In genomic region chr1:168380241-168380770, GRCm38 (mm10) we compare ENCODE assay signal across 9 mouse cellular contexts. TPM values are rescaled to one million over a fixed set of nuclear protein-coding genes. Genes with fewer than 3 reads are reported as not detected.
A peak's percentile ranks its signal among the peaks of the same experiment; 100 is the strongest.
DNase-seq lines count a peak whose midpoint lies in the region; ATAC-seq and TF ChIP-seq lines count a peak whose summit lies in the region.
"Had no signal": no experiment of that assay in that cellular context is flagged by ENCODE, and none has a peak within 500 bp of the region (broad histone marks: within the 10 kb centered on the region; RNA-seq: fewer than 3 reads in every experiment).

No protein-coding gene starts in this region.

- H3K4me2 ChIP-seq in kidney, embryonic 15.5 days, result peak overlapping the region; percentile 10

- 0 out of 2 replicates have a peak overlapping the region, but pooled peaks have one; percentile 39 for H3K27ac ChIP-seq in layer of hippocampus, adult 2 months
- peak overlapping the region; percentile 95 for H3K27ac ChIP-seq in kidney, embryonic 15.5 days
- 0 out of 2 replicates have a peak overlapping the region, but pooled peaks have one; percentile 36 for H3K27ac ChIP-seq in olfactory bulb, adult 2 months (ENCODE audit: insufficient read depth, low read depth, low read length)
- H3K27ac ChIP-seq: macrophage had no signal

- WGBS in kidney, embryonic 15.5 days, result 13% methylated on average over 9 of the region's 9 CpGs
- WGBS in olfactory bulb, adult 2 months, result 29% methylated on average over 9 of the region's 9 CpGs

- H3K36me3 ChIP-seq in kidney, embryonic 15.5 days, result peaks cover 10% of the 10 kb centered on the region; the same call in 1 of the 2 replicates

- no peak overlapping the region for H3K4me3 ChIP-seq in layer of hippocampus, adult 2 months
- no peak overlapping the region for H3K4me3 ChIP-seq in kidney, embryonic 15.5 days (replicated peaks)
- H3K4me3 ChIP-seq in olfactory bulb, adult 2 months (ENCODE audit: insufficient read depth, low read depth, low read length), result no peak overlapping the region

- no peaks in the 10 kb centered on the region for H3K9me3 ChIP-seq in kidney, embryonic 15.5 days (replicated peaks)

- no peak for TF ChIP-seq POLR2A in olfactory bulb, adult 2 months (IDR thresholded peaks at IDR 0.05; ENCODE audit: insufficient read depth, low read depth, low read length)

- H3K4me1 ChIP-seq in kidney, embryonic 15.5 days, result peaks cover 83% of the 10 kb centered on the region
- H3K4me1 ChIP-seq in olfactory bulb, adult 2 months (ENCODE audit: control insufficient read depth, insufficient read depth, low read length), result peaks cover 39% of the 10 kb centered on the region

- no peak for TF ChIP-seq CTCF in layer of hippocampus, adult 2 months (conservative IDR thresholded peaks at IDR 0.05)
- TF ChIP-seq CTCF in olfactory bulb, adult 2 months (IDR thresholded peaks at IDR 0.05; ENCODE audit: insufficient read depth, low read depth, low read length), result no peak

- intact Hi-C loops in gastrocnemius, postnatal 36 days (cut with DNase I), result no loop called here

- no peak overlapping the region for H3K9ac ChIP-seq in kidney, embryonic 15.5 days

- DNase-seq in layer of hippocampus, adult 2 months (ENCODE audit: low spot score in 2 of 2), result no peak
- no peak for DNase-seq in layer of hippocampus, adult 18-20 months (ENCODE audit: low spot score in 2 of 2)
- DNase-seq in gastrocnemius, postnatal 36 days, result peak; percentile 27 to 59
- DNase-seq in frontal cortex, postnatal 36 days (ENCODE audit: low spot score in 2 of 2), result no peak

- no peaks in the 10 kb centered on the region for H3K27me3 ChIP-seq in kidney, embryonic 15.5 days

- ATAC-seq in kidney, embryonic 15.5 days (replicated peaks; ENCODE audit: low FRiP score), result peak; percentile 19
- no peak for ATAC-seq in megakaryocyte-erythroid progenitor cell, adult 5-6 weeks (replicated peaks; ENCODE audit: low FRiP score, low TSS enrichment, poor library complexity, severe bottlenecking)
- no peak for ATAC-seq in megakaryocyte, adult 5-6 weeks (ENCODE audit: poor library complexity, severe bottlenecking)

RNA-seq across cellular contexts. Expression of gene Pbx1, which starts 51.8 kb away (rescaled TPM):
- total RNA-seq in layer of hippocampus, adult 2 months (2021), result 100 to 1,000 TPM; 120 to 123 TPM
- total RNA-seq in layer of hippocampus, adult 18-20 months (2021), result 100 to 1,000 TPM; 122 to 127 TPM
- total RNA-seq in gastrocnemius, postnatal 36 days (2021), result 10 to 100 TPM; 15.1 to 17.7 TPM
- polyA plus RNA-seq in kidney, embryonic 15.5 days (2015; fragmentation: Nextera tagmentation; extraction: Ambion mirVana), result 81.9 and 84.5 TPM in 2 replicates
- 133 and 332 TPM in 2 replicates for polyA plus RNA-seq in olfactory bulb, adult 2 months (2012; ENCODE audit: insufficient read depth, insufficient read length, low replicate concordance, missing spikeins)
- 6.9 and 22.2 TPM in 2 replicates for total RNA-seq in megakaryocyte-erythroid progenitor cell, adult 5-6 weeks (2014; fragmentation: Nextera tagmentation)
- 11.0 and 24.8 TPM in 2 replicates for total RNA-seq in megakaryocyte-erythroid progenitor cell, adult 5-6 weeks (2017)
- 11.6 and 14.0 TPM in 2 replicates for total RNA-seq in megakaryocyte, adult 5-6 weeks (2015)
- total RNA-seq in megakaryocyte, adult 5-6 weeks (2017), result 11.2 and 17.6 TPM in 2 replicates

Comparison
In these comparisons a context has a peak if more than half of its experiments do, and no peak if none do; other contexts are left out.
1. DNase-seq: peak in gastrocnemius, postnatal 36 days (2 of 2); none in layer of hippocampus, adult 2 months (0 of 2), layer of hippocampus, adult 18-20 months (0 of 2) and frontal cortex, postnatal 36 days (0 of 2).
2. H3K27ac ChIP-seq: peak in every context shown above with its lines; median percentile 95 in kidney, embryonic 15.5 days; 39 in layer of hippocampus, adult 2 months; 36 in olfactory bulb, adult 2 months.
3. RNA of gene Pbx1, which starts 51.8 kb away (total RNA-seq): 122 to 127 TPM in layer of hippocampus, adult 18-20 months and 120 to 123 TPM in layer of hippocampus, adult 2 months; 15.1 to 17.7 TPM in gastrocnemius, postnatal 36 days, 11.2 to 17.6 TPM in megakaryocyte, adult 5-6 weeks and 6.9 to 24.8 TPM in megakaryocyte-erythroid progenitor cell, adult 5-6 weeks; every median in the first group is over 4 times any median in the second.